Mouse (Mus musculus) thymus, adult 18-20 months (tissue): ENCODE data around the gene Lrg1.
A peak's percentile ranks its signal among the peaks of the same experiment; 100 is the strongest.

Source experiments
- DNase-seq, 2 experiments: peaks; one replicate each; pipeline ENCODE4 v3.0.0; 2022; ENCODE audit warnings: mixed read lengths in 2 of 2

The Lrg1 gene

GRCm38 (mm10) chr17:56134463-56134971, 12.7 kb upstream of the Lrg1 start:
- no peak for DNase-seq

- no peak for DNase-seq
These were observed 11.9 kb upstream of the Lrg1 start for GRCm38 (mm10) chr17:56133457-56134363.

- DNase-seq: no peak
These were observed 10.9 kb upstream of the Lrg1 start for GRCm38 (mm10) chr17:56132661-56133060.

- DNase-seq: peak in 1 of 2 experiments; percentile 48
These were observed 10.0 kb upstream of the Lrg1 start for GRCm38 (mm10) chr17:56131814-56132213.

- DNase-seq: no peak
These were observed 9.3 kb upstream of the Lrg1 start for GRCm38 (mm10) chr17:56131136-56131535.

- DNase-seq: no peak
These were observed 6.4 kb upstream of the Lrg1 start for GRCm38 (mm10) chr17:56128246-56128645.

GRCm38 (mm10) chr17:56126175-56126574, 4.4 kb upstream of the Lrg1 start:
- no peak for DNase-seq

- no peak for DNase-seq
These were observed 3.5 kb upstream of the Lrg1 start for GRCm38 (mm10) chr17:56125276-56125630.

- DNase-seq: no peak
These were observed 2.8 kb upstream of the Lrg1 start for GRCm38 (mm10) chr17:56124377-56125275.

- no peak for DNase-seq
These were observed 2.0 kb upstream of the Lrg1 start for GRCm38 (mm10) chr17:56123681-56124340.

GRCm38 (mm10) chr17:56123161-56123560, 1.4 kb upstream of the Lrg1 start:
- DNase-seq: no peak

GRCm38 (mm10) chr17:56119981-56120880, 1.6 kb downstream of the Lrg1 start:
- DNase-seq: no peak

- DNase-seq: no peak
These were observed 2.4 kb downstream of the Lrg1 start for GRCm38 (mm10) chr17:56119431-56119830.

GRCm38 (mm10) chr17:56117251-56117710, 4.5 kb downstream of the Lrg1 start, which contains the start of gene Plin5:
TSS of gene Plin5 (minus strand) at chr17:56117596.
- DNase-seq: no peak

- DNase-seq: no peak
These were observed 5.6 kb downstream of the Lrg1 start for GRCm38 (mm10) chr17:56116193-56116592.

- no peak for DNase-seq
These were observed 9.1 kb downstream of the Lrg1 start for GRCm38 (mm10) chr17:56112743-56113142.

- DNase-seq: no peak
These were observed 9.9 kb downstream of the Lrg1 start for GRCm38 (mm10) chr17:56111864-56112263.

GRCm38 (mm10) chr17:56111021-56111420, 10.8 kb downstream of the Lrg1 start:
- no peak for DNase-seq

- no peak for DNase-seq
These were observed 11.2 kb downstream of the Lrg1 start for GRCm38 (mm10) chr17:56110571-56110970.

- DNase-seq: no peak
These were observed 12.4 kb downstream of the Lrg1 start, which contains the start of gene Plin4 for GRCm38 (mm10) chr17:56109219-56110051. TSS of gene Plin4 (minus strand) at chr17:56109803.
